Mouse (Mus musculus) bone marrow, adult 2 months (tissue): ENCODE data around the gene Sorbs2.

Experiments used
- CTCF ChIP-seq: fragments of 200-500 bp; IDR thresholded peaks from 2 replicates; pipeline ENCODE4 v1.5.1; 2011; ENCODE audit warnings: low read length, control low read depth; ENCODE audit not compliant: control insufficient read depth, insufficient read depth
- POLR2A ChIP-seq: fragments of 200-500 bp; IDR thresholded peaks from 2 replicates; pipeline ENCODE4 v1.6.1; 2011; ENCODE audit warnings: low read depth, mild to moderate bottlenecking, control low read depth, low read length, borderline replicate concordance; ENCODE audit not compliant: control insufficient read depth

DNA sequence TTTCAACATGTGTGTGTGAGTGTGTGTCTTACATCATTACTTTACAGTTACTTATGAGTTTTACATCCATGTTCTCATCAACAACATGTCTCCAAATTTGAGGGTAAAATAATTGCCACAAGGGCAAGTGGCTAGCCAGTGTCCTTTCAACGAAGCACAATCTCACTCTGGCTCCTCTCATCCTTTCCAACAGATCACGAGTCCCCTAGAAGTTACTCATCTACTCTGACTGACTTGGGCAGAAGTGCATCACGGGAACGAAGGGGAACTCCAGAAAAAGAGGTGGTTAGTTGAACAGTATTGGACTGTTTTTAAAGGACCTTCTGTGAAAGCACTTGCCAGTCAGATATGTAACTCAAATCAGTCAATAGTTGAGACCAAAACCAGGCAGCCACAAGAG is 291.9 kb downstream of the Sorbs2 start:
- TF ChIP-seq POLR2A (no peak), CTCF (no peak)
